Mouse (Mus musculus): ENCODE results near the gene Jkamp. TPM values are rescaled to one million over a fixed set of nuclear protein-coding genes. Genes with fewer than 3 reads are reported as not detected.
"Not testable (repeated sequence)": the region's sequence is repeated elsewhere in the genome, so short reads cannot be mapped to it uniquely, and the experiment has no call there.

The Jkamp gene
- polyA plus RNA-seq (2015; fragmentation: Nextera tagmentation; extraction: Ambion mirVana) = 88.3 and 91.5 TPM in 2 replicates

DNA sequence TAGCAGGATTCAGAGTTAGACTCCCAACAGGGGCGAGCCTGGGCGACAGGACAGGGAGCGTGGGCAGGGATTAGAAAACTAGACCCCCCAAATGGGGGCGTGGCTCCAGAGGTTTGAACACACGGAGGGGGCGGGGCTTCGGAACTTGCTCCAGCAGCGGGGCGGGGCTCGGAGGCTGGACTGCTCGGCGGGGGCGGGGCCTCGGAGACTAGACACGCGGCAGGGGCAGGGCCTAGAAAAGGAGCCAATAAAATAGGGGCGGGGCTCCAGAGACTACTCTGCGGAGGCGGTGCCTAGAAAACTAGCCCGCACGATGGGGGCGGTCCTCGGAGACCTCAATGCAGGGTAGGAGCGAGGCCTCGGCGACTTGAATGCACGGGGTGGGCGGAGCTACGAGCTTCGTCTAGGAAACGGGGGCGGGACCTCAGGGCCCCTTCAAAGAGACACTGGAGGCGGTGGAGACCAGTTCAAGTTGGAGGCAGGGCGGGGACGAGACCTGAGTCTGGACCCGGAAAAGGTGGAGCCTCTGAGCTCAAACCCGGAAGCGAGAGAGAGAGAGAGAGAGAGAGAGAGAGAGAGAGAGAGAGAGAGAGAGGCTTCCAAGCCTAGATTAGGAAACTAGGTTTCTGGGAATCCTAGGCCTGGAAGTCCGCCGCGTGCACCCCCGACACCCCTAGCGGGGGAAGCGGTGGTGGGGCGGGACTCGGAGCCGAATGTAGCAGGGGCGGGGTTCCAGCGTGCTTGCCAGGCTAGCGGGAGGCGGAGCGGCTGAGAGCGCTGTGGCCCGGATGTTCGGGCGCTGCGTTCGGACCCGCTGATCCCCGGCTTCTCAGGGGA, at the start of gene Jkamp, which contains the start of gene L3hypdh:
Jkamp (plus strand) TSS at position 261 of the 837 bp plus-strand sequence.
L3hypdh (minus strand) TSS at position 111 of the 837 bp plus-strand sequence.
- Histone ChIP-seq H3K9me3 (ENCODE audit: low read length) (no peaks in the 10 kb centered on the region), H3K4me2 (replicated peaks; ENCODE audit: low read depth, low read length) (peak within 1 kb of the TSS; percentile 86), H3K4me1 (ENCODE audit: insufficient read depth, low read length) (peaks cover 34% of the 10 kb centered on the region), H3K27ac (ENCODE audit: low read length) (peak within 1 kb of the TSS; percentile 96), H3K27me3 (ENCODE audit: insufficient read depth, low read length) (no peaks in the 10 kb centered on the region), H3K4me3 (ENCODE audit: low read length) (peak within 1 kb of the TSS; percentile 83), H3K9ac (replicated peaks; ENCODE audit: low read length) (peak within 1 kb of the TSS; percentile 85), H3K36me3 (ENCODE audit: insufficient read depth, low read length) (peaks cover 3% of the 10 kb centered on the region)
- under 1% methylated on average over 56 of the region's 60 CpGs for WGBS
- peak; percentile 98 for ATAC-seq (ENCODE audit: low FRiP score, low TSS enrichment)

DNA sequence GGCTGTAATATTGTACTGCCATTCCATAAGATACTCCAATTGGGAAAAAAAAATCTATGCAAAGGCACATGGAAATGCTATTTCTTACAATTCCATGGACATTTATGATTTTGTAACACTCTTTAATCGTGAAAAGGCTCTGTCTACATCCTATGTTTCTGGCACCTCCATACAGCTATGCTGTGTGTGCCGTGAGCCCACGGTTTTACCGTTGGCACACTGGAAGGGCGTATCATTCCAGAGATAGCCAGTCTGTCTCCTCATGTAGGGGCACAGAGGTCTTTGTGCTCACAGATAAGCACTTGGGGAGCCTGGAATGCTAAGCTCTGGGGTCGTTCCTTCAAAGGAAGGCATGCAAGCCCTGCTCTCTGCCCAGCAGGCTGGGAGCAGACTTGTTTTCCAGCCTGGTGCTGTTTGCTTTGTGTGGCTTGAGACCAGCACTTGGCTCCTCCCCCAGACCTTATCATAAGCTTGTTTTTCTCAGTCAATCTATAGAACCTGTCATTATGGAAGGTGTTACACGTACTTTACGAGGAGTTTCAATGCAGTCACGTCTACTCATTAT, 49.2 kb upstream of the Jkamp start:
- H3K9me3 ChIP-seq (ENCODE audit: low read length) = no peaks in the 10 kb centered on the region
- ATAC-seq (ENCODE audit: low FRiP score, low TSS enrichment) = no peak
- 81% methylated on average over 9 of the region's 9 CpGs for WGBS
- H3K4me3 ChIP-seq (ENCODE audit: low read length) = no peak overlapping the region
- H3K27ac ChIP-seq (ENCODE audit: low read length) = no peak overlapping the region
- no peaks in the 10 kb centered on the region for H3K4me1 ChIP-seq (ENCODE audit: insufficient read depth, low read length)
- H3K9ac ChIP-seq (replicated peaks; ENCODE audit: low read length) = no peak overlapping the region
- no peaks in the 10 kb centered on the region for H3K36me3 ChIP-seq (ENCODE audit: insufficient read depth, low read length)
- H3K27me3 ChIP-seq (ENCODE audit: insufficient read depth, low read length) = no peaks in the 10 kb centered on the region
- H3K4me2 ChIP-seq (replicated peaks; ENCODE audit: low read depth, low read length) = no peak overlapping the region

DNA sequence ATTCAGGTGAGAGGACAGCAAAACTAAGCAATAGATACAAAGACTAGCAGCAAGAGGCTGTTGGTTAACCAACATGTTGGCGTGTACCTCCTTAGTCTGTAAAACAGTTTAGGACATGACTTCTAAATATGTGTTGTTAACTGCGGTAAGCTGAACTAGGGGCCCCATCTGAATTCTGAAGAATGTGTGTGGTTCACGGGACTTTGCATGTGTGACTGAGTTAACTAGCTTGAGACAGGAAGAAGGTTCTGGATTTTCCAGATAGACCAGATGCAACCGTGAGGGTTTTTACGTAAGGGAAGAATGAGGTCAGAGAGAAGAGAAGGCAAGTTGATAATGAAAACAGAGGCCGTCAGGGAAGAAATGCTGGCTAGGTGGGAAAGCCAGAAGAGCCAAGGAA, 48.3 kb upstream of the Jkamp start:
- Histone ChIP-seq H3K27ac (ENCODE audit: low read length) (no peak overlapping the region), H3K36me3 (ENCODE audit: insufficient read depth, low read length) (no peaks in the 10 kb centered on the region), H3K9me3 (ENCODE audit: low read length) (no peaks in the 10 kb centered on the region), H3K4me3 (ENCODE audit: low read length) (no peak overlapping the region), H3K4me2 (replicated peaks; ENCODE audit: low read depth, low read length) (no peak overlapping the region), H3K9ac (replicated peaks; ENCODE audit: low read length) (no peak overlapping the region), H3K27me3 (ENCODE audit: insufficient read depth, low read length) (no peaks in the 10 kb centered on the region), H3K4me1 (ENCODE audit: insufficient read depth, low read length) (no peaks in the 10 kb centered on the region)
- no peak for ATAC-seq (ENCODE audit: low FRiP score, low TSS enrichment)
- WGBS = 80% methylated on average over 6 of the region's 6 CpGs

DNA sequence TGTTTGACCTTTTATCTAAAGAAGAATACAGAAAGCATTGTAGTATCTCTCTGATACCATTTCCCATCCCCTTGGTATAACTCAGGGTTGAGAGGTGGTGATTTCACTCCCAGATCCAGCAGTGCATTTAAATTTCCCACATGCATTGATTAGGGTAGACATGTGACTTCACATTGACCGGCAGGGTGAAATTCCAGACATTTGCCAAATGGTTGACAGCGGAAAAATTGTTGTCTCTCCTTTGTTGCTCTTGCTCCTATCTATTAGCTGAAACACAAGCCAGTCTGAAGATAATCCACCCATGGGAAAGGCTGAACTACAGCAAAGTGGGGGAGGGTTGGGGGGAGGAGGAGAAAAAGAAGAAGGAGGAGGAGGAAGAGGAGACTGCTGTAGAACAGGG, 46.5 kb upstream of the Jkamp start:
- Histone ChIP-seq H3K36me3 (ENCODE audit: insufficient read depth, low read length) (no peaks in the 10 kb centered on the region), H3K4me2 (replicated peaks; ENCODE audit: low read depth, low read length) (no peak overlapping the region), H3K9me3 (ENCODE audit: low read length) (no peaks in the 10 kb centered on the region), H3K27me3 (ENCODE audit: insufficient read depth, low read length) (no peaks in the 10 kb centered on the region), H3K9ac (replicated peaks; ENCODE audit: low read length) (no peak overlapping the region), H3K27ac (ENCODE audit: low read length) (no peak overlapping the region), H3K4me1 (ENCODE audit: insufficient read depth, low read length) (no peaks in the 10 kb centered on the region), H3K4me3 (ENCODE audit: low read length) (no peak overlapping the region)
- no peak for ATAC-seq (ENCODE audit: low FRiP score, low TSS enrichment)
- WGBS = 77% methylated on average over 2 of the region's 2 CpGs

DNA sequence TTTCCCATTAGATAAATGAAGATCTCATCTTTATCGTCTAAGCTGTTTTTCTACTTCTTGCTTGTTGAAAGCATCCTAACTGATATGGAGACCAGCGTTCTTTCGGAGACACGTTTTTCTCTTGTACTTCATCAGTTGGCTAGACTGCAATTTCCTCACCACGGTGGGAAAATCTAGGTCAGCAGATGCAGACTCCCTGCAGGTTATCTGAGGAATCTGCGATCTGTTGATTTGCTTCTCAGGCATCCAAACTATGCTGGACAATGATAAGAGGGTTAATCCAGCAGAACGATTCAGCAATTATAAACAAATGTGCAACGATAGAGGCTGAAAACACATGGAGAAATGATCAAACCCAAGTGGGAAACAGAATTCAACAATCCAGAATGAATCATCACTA, 45.9 kb upstream of the Jkamp start:
- no peak for ATAC-seq (ENCODE audit: low FRiP score, low TSS enrichment)
- WGBS = 77% methylated on average over 8 of the region's 8 CpGs
- H3K36me3 ChIP-seq (ENCODE audit: insufficient read depth, low read length) = no peaks in the 10 kb centered on the region

DNA sequence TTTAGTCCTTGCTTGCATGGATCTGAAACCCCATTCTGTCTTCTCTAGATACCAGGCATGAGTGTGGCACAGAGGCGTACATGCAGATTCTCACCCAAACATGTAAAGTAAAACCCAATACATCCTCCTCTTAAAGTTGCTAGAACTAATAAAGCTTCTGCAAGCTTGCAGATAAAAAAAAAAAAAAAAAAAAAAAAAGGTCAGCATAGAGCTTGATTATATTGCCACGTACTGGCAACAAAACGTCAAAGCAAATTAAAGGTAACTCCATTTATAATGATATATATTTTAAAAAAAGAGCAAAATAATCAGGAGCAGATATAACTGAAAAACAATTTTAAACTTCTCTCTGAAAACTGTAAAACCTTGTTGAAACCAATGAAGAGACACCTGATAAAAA, 44.2 kb upstream of the Jkamp start:
- H3K4me2 ChIP-seq (replicated peaks; ENCODE audit: low read depth, low read length) = no peak overlapping the region
- H3K4me1 ChIP-seq (ENCODE audit: insufficient read depth, low read length) = no peaks in the 10 kb centered on the region
- no peak overlapping the region for H3K4me3 ChIP-seq (ENCODE audit: low read length)
- no peak overlapping the region for H3K9ac ChIP-seq (replicated peaks; ENCODE audit: low read length)
- no peaks in the 10 kb centered on the region for H3K27me3 ChIP-seq (ENCODE audit: insufficient read depth, low read length)
- H3K27ac ChIP-seq (ENCODE audit: low read length) = no peak overlapping the region
- no peaks in the 10 kb centered on the region for H3K36me3 ChIP-seq (ENCODE audit: insufficient read depth, low read length)
- WGBS = 93% methylated on average over 3 of the region's 3 CpGs
- no peak for ATAC-seq (ENCODE audit: low FRiP score, low TSS enrichment)
- no peaks in the 10 kb centered on the region for H3K9me3 ChIP-seq (ENCODE audit: low read length)

More for the DNA sequence above, 45.9 kb upstream of the Jkamp start:
- no peak overlapping the region for H3K4me3 ChIP-seq (ENCODE audit: low read length)
- no peak overlapping the region for H3K4me2 ChIP-seq (replicated peaks; ENCODE audit: low read depth, low read length)
- no peak overlapping the region for H3K9ac ChIP-seq (replicated peaks; ENCODE audit: low read length)
- H3K4me1 ChIP-seq (ENCODE audit: insufficient read depth, low read length) = no peaks in the 10 kb centered on the region
- H3K9me3 ChIP-seq (ENCODE audit: low read length) = no peaks in the 10 kb centered on the region
- H3K27me3 ChIP-seq (ENCODE audit: insufficient read depth, low read length) = no peaks in the 10 kb centered on the region
- H3K27ac ChIP-seq (ENCODE audit: low read length) = no peak overlapping the region

DNA sequence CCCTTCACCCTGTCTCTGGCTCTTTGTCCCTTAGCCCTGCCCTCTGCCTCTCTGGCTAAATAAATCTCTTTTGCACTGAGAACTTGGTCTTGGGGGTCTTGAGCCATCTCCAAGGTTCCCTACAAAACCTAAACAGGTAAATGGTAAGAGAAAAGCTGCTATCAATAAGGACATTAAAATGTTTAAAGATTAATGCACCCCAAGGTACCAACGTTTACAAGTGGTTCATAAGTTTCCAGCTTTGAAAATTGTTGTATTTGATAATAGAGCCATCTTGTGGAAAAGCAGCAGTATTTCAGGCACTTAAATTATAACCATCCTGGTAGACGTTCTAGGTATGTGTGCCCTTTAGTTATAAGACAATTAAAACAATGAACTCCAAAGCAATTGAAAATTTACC, 37.9 kb upstream of the Jkamp start:
- Histone ChIP-seq H3K9me3 (ENCODE audit: low read length) (no peaks in the 10 kb centered on the region), H3K4me3 (ENCODE audit: low read length) (no peak overlapping the region), H3K4me2 (replicated peaks; ENCODE audit: low read depth, low read length) (no peak overlapping the region), H3K9ac (replicated peaks; ENCODE audit: low read length) (no peak overlapping the region), H3K4me1 (ENCODE audit: insufficient read depth, low read length) (no peaks in the 10 kb centered on the region), H3K27ac (ENCODE audit: low read length) (no peak overlapping the region), H3K36me3 (ENCODE audit: insufficient read depth, low read length) (no peaks in the 10 kb centered on the region), H3K27me3 (ENCODE audit: insufficient read depth, low read length) (no peaks in the 10 kb centered on the region)
- no peak for ATAC-seq (ENCODE audit: low FRiP score, low TSS enrichment)
- 4% methylated on average over 2 of the region's 2 CpGs for WGBS

DNA sequence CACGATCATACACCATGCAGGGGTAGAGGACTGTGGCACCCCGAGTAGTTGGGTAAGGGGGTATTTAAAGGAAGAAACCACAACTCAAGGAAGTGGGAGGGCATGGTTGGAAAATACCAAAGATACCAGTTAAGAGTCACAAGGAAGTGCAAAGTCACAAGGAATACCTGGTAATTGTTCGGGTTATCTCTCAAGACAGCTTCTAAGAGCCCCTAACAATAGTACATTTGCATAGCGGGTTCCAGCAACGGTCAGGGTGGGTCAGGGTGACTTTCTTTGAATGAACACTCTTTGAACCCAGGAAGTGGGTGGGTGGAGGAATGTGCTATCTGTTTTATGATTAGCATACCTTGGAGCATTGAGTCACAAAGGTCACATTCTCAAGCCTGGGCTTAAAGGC, 35.2 kb upstream of the Jkamp start:
- H3K9me3 ChIP-seq (ENCODE audit: low read length); ATAC-seq (ENCODE audit: low FRiP score, low TSS enrichment); H3K36me3 ChIP-seq (ENCODE audit: insufficient read depth, low read length); H3K4me2 ChIP-seq (replicated peaks; ENCODE audit: low read depth, low read length); H3K9ac ChIP-seq (replicated peaks; ENCODE audit: low read length); H3K4me3 ChIP-seq (ENCODE audit: low read length); H3K27ac ChIP-seq (ENCODE audit: low read length); H3K27me3 ChIP-seq (ENCODE audit: insufficient read depth, low read length); H3K4me1 ChIP-seq (ENCODE audit: insufficient read depth, low read length): not testable (repeated sequence)
- WGBS = 88% methylated on average over 5 of the region's 5 CpGs

DNA sequence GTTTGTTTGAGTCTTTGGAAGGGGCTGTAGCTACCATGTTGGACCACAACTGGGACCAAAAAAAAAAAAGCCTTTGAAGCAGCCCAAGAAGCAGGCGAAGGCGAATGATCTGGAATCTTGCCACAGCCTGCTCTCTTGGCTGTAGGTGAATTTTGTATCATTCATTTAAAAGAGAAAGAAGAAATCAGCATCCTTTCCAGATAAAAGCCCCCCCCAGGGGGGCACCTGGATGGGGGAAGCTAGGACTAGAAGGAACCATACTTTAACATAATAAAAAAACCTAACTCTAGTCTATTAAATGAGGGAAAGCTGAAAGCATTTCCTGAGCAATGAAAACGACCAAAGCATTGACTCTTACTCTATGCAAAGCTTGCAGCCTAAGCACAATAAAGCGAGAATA, 34.6 kb upstream of the Jkamp start:
- H3K9me3 ChIP-seq (ENCODE audit: low read length) = no peaks in the 10 kb centered on the region
- H3K9ac ChIP-seq (replicated peaks; ENCODE audit: low read length) = no peak overlapping the region
- no peaks in the 10 kb centered on the region for H3K36me3 ChIP-seq (ENCODE audit: insufficient read depth, low read length)
- 83% methylated on average over 4 of the region's 4 CpGs for WGBS
- no peak overlapping the region for H3K4me3 ChIP-seq (ENCODE audit: low read length)
- H3K27me3 ChIP-seq (ENCODE audit: insufficient read depth, low read length) = no peaks in the 10 kb centered on the region
- no peak overlapping the region for H3K27ac ChIP-seq (ENCODE audit: low read length)
- H3K4me1 ChIP-seq (ENCODE audit: insufficient read depth, low read length) = no peaks in the 10 kb centered on the region
- H3K4me2 ChIP-seq (replicated peaks; ENCODE audit: low read depth, low read length) = no peak overlapping the region
- no peak for ATAC-seq (ENCODE audit: low FRiP score, low TSS enrichment)

DNA sequence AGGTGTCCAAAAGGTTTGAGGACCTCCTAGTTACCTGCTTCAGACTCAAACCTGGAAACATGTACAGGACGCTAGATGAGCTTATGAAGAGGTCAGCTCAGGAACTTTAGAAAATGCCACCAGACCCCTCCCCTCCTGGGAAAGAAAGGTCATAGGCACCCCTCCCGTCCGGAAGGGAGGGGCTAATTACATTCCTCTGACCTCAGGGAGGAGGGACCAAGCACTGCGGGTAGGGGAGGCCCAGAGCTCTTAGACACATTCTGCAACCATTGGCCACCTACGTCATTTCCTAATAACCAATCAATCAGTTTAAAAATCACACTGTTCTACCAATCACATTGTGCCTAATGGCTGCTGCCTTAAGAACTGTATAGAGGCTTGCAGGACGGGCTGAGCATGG, 32.8 kb upstream of the Jkamp start:
- no peak for ATAC-seq (ENCODE audit: low FRiP score, low TSS enrichment)
- no peak overlapping the region for H3K4me2 ChIP-seq (replicated peaks; ENCODE audit: low read depth, low read length)
- H3K27ac ChIP-seq (ENCODE audit: low read length) = no peak overlapping the region
- 83% methylated on average over 6 of the region's 6 CpGs for WGBS
- H3K9me3 ChIP-seq (ENCODE audit: low read length) = no peaks in the 10 kb centered on the region
- no peaks in the 10 kb centered on the region for H3K4me1 ChIP-seq (ENCODE audit: insufficient read depth, low read length)
- no peaks in the 10 kb centered on the region for H3K36me3 ChIP-seq (ENCODE audit: insufficient read depth, low read length)
- no peaks in the 10 kb centered on the region for H3K27me3 ChIP-seq (ENCODE audit: insufficient read depth, low read length)
- H3K9ac ChIP-seq (replicated peaks; ENCODE audit: low read length) = no peak overlapping the region
- no peak overlapping the region for H3K4me3 ChIP-seq (ENCODE audit: low read length)

Measured in kidney, embryonic 16.5 days (tissue).